Mouse (Mus musculus) thymus, postnatal 0 days (tissue): ENCODE results near the gene Cdca7. TPM values are rescaled to one million over a fixed set of nuclear protein-coding genes. Genes with fewer than 3 reads are reported as not detected.
A peak's percentile ranks its signal among the peaks of the same experiment; 100 is the strongest.

Experiments
- DNase-seq: peaks from one replicate; pipeline ENCODE4 v3.0.0-alpha.2; 2015; ENCODE audit warnings: low spot score
- polyA plus RNA-seq: library from polyadenylated mRNA; unstranded; fragments of >200 nt; fragmentation: Nextera tagmentation; extraction: Ambion mirVana; gene quantifications from 2 replicates; pipeline ENCODE4 v1.2.1, GENCODE M21; 2015

The Cdca7 gene
- polyA plus RNA-seq = 361 and 379 TPM in 2 replicates

DNA sequence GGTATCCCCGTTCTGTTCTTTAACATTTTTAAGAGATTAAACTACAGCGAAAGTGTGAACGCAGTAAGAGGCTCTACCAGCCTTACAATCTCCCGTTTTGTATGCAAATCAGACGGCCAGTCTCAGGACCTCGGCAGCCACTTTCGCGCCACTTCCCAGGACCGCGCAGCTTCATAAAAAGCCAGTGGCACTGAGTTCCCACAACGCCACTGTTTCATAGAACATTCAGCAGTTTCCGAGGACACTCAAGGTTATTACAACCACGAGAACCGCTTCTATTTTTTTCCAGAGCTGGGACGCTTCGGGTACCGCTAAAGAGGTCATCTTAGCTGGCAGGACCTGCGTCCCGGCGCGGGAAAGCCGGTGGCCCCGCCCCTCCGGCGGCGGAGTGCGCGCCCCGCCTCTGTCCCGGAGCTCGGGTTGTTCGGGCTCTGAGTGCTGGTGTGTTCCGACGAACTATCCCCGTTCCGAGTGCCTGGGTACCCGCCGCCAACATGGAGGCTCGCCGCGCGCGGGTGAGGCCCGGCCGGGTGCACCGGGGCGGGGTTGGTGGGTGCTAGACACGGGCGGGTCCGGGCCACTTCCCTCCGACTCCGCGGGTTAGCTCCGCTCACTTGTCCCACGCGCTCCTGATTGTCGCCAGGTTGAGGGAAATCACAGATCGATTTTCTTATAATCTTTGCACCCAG is at the start of gene Cdca7:
Gene Cdca7 (plus strand): TSS at position 363 of the 689 bp plus-strand sequence.
- peak; percentile 81 for DNase-seq

DNA sequence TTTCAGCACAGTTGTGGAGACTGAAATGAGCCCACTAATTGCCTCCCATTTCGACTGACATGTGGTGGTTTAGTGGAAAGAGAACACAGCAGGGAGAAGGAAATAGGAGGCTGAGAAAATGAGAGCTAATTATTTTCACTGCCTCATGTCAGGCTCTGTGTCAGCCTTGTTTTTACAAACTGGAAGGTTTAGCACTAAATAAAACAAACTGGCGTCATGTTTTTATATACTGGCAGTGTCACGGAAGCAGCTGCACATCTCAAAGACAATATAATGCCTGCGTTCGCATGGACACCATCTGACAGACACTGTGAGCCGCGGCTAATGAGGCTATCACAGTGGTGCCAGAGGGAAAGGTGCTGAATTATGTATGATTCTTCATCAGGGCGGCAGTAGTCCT is 49.2 kb upstream of the Cdca7 start:
- DNase-seq = no peak

DNA sequence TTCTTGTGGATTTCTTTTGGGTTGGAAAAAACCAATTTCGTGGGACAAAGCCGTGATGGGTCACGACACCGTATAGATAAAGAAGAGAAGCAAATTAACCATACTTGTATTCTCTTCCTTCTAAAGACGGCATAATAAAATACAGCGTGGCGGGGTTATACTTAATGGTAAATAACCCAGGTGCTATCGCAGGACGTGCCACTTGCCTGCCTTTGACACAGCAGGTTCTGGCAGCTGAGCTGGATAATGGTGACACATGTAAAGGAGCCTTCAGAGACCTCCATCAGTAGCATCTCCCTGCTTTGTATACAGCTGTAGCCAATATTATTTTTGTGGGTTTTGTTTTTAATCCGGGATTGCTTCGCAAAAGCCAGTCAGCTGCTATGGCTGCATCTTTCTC is 48.7 kb upstream of the Cdca7 start:
- DNase-seq = no peak

DNA sequence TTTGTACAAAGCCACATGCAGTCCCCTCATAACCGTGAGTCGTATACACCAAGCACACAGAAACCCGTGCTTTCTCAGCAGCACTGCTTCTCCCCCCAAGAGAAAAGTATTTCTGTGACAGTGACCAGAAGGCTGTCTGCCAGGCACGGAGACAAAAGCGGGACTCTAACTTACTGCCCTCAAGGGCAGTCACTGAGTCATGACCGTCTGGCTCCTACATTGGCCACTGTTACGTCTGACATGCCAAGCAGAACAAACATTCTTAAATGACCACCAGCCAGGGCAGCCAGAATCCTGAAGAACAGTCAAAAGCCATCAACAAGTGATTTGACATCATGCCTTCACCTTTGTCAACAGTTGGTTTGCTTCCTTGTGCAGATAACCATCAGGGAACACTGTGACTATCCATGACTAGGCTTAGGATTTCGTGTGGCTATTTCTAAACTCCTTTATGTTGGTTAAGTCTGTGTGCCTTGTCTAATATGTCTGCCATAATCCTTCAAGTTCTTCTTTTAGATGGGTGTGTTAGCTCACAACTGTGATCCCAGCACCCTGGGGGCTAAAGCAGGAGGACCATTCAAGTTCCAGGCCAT is 36.9 kb upstream of the Cdca7 start:
- no peak for DNase-seq

DNA sequence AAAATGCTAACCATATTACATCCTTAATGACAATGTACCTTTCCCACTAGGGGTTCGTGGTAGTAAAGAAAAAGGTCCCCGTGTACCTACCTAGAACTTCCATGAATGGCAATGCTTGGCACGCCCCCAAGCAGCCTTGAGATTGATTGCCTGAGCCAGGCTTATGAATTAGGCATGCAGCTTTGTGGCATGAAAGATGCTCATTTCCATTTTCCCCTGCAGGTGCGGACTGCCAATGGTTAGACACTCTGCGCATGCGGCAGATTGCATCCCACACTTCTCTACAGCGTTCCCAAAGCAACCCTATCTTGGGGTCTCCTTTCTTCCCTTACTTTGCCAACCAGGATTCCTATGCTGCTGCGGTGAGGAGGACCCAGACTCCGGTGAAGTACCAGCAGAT is 34.9 kb upstream of the Cdca7 start:
- DNase-seq = no peak

DNA sequence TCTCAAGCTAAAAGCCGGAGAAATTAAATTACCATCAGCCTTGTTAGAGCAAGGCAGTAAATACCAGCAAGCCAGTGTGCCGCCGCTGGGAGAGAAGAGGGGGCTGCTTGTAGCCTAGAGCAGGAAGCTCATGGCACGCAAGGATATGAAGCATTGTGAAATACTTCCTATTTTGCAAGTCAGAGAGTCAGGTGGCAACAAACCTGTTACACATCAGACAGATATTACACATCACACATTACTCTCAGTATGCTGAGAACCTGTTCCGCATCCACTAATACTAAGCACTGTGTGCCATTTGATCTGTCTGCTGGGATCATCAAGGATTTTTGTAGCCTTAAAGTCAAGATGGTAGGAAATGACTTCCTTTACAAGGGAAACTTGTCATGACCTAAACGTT is 33.1 kb upstream of the Cdca7 start:
- DNase-seq = no peak

DNA sequence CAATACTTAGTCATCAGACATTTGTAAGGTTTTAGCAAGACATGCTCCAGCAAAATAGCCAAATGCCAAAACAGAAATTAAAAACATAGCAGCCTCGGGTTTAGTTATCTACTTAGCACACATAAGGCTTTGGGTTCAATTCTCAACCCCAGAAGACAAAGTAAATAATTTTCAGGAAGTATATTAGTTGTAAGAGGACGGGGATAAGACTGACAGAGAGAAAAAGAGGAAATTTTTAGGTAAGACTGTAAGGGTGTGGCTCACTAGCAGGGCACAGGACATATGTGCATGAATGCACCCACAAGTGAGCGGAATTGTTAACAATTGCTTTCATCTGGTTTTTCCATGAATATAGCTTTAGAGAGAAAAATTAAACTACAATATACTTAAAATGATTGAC is 32.0 kb upstream of the Cdca7 start:
- DNase-seq = no peak

DNA sequence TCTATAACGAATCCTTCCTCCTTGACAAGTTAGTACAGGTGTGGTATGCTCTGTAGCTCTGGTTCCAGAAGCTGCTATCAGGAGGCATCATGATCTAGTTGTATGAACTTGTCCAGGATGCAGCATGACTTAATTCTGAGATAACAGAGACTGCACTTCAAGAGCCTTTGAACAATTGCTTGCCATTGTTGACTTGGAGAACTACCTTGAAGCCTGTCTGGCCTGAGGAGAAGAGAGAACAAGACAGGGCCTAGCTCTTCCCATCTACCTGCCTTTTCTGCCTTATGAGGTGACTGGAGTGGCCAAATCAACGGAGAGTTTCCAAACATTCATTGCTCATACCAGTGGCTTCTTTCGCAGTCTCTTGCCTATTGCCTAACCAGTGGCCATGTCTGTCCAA is 29.9 kb upstream of the Cdca7 start:
- DNase-seq = no peak

DNA sequence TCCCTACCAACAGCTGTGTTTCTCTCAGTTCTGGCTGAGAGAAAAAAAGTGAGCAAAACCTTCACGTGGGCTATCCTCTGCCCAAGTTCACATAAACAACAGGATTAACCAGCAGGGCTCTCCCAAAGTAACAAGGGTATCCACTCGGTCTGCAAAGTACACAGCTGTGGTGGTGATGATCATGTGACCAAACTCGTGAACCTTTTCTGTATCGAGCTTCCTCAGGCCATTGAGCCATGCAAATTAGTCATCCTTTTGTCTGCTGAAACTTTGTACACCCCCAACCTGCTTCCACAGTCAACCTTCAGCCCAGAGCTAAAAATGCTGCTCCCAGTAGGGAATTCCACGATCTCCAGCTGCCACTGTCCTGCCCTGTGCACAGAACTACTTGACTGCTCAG is 29.3 kb upstream of the Cdca7 start:
- no peak for DNase-seq

DNA sequence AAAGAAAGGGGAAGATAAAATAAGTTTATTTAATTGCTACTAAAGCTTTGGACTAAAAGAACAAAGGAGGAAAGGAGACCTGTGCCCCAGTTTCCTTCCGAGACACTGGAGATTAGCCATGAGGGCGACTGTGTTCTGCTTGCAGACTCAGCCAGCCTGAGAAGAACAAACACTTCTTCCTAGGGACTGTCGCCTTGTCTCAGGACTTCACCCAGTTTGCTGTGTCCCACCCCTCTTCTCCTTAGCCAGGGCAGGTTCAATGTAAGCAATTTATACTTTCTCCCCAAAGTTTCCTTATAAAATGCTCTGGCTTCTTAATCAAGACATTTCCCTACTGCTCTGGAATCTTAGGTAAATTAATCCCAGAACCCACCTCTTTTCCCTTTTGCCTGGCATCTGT is 22.4 kb upstream of the Cdca7 start:
- no peak for DNase-seq

DNA sequence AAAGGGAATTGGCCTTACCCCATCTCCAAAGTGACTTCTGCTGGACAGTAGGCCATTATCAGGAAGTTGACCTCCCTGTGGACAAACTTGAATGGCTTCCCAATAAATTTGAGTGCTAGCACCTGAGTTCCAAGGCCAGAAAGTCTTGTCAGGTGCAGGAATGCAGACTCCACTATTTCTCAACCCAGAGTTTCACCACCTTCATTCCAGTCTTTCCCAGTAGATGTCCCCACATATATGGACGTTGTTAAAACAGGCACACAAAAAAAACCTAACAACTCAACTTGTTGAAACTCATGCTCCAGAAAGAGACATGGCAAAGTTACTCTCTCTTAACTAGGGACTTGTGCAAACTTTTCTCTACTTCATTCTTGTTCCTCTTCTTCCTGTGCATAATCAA is 19.8 kb upstream of the Cdca7 start:
- no peak for DNase-seq

DNA sequence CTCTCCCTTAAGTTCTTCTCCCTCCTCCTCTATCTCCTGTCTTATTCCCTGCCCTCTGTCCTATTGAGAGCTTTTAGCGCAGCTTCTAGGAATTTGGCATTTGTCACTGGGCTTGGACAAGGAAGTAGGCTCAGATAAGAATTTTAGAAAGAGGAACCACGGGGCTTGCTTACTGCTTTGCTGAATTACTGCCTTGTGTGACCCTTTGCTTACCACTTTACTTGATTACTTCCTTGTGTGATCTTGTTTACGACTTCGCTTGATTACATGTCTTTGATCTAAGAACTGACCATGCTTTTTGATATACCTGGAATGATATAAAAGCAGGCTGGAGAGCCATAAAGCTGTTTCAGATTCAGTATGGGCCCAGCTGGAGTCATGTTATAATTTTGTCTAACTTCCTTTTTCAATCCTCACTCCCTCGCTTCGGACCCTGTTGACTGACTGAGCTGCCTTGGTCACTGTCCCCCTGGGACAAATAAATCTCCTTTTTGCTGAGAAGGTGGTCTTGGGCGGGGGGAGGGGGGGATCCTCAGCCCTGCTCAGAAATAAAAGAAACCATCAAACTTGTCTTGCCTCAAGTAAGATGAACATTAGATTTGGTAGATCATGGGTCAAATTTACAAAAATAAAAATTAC is 11.5 kb upstream of the Cdca7 start:
- DNase-seq = no peak

DNA sequence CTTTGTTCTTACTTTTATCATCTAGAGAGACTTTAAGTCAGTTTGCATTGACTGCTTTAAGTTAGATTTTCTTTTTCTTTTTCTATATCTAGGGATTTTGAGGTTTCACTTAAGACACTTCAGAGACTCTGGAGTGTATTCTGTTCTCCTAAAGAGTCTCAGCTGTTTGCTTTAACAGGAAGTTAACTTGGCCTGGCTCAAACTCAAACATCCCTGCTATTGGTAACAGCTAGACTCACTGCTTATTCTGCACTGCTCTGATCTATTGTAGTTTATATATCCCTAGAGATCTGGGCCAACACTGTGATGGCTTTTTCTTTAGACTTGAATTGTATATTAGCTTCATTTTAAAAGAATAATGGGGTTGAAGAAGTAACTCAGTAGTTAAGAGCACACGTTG is 8.4 kb upstream of the Cdca7 start:
- peak; percentile 27 for DNase-seq

DNA sequence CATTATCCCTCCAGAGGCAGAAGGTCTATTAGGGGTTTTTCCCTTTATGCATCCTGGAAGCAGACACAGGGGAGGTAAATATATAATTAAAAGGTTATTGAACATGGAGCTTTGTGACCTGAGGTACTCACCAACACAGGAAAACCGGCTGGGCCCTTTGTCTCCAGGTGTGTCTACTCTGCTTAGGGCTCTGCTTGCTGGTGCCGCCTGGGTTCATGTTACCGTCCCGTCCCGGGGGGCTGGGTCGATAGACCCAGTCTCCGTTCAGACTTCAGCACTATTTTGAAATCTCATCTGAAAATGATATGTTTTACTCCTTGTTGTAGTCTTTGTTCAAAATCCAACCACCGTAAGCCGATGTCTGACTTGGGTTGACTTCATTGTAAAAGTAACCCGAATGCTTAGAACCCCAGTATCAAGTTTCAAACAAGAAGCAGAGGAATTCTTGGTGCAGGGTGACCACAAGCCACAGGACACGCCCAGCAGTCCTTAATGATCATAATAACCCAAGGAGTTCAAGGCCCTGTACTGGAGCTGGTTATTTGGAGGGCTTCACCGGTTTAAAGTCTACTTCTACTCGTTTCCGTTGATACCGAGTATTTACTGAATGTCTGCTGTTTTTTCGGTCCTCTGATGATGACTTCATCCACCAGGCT is 4.4 kb upstream of the Cdca7 start:
- DNase-seq = no peak

DNA sequence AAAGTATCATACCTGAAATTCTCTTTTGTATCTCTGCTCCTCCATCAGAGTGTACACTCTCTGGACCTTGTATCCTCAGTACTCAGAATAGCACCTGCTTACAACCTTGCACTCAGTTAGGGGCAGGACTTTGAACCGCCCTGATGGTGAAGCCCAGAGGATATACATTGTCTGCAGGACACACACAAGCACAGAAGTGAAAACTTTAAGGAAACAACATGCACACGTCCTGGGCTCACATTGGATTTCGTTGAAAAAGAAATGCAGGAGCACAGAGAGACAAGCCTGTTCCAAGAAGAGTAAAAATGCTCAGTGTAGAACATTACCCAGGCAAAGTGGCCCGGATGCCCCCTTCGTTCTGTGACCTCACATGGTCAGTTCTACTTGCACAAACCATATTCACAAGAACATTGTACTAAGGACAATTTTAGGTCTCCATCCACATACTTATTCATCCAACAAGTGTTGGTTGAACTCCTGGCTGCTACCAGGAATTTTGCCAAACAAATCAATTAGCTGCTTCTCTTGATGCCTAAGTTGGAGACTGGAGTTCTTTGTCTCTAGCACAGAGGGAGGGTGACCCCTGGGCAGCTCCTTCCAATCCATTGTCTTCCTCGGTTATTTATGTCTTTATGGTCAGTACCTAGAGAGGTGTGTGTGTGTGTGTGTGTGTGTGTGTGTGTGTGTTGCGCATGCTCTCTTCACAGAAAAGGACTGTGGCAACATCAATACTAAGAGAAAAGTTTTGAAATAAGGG is 1.2 kb upstream of the Cdca7 start:
- no peak for DNase-seq

DNA sequence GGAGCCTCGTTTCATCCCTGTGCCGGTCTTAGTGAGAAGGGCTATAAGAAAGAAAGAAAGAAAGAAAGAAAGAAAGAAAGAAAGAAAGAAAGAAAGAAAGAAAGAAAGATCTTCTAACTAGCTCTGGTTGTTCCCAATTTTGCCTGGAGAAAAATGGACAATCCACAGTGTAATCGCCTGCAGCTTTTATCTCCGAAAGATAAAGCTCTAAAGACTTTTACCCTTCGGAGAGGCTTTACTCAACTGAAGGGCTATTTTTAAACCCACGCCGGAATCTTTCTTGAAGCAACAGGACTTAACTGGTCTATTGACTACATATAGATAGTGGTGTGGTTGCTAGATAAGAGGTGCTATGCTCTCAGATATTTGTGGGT is 549 bp upstream of the Cdca7 start:
- DNase-seq = no peak

DNA sequence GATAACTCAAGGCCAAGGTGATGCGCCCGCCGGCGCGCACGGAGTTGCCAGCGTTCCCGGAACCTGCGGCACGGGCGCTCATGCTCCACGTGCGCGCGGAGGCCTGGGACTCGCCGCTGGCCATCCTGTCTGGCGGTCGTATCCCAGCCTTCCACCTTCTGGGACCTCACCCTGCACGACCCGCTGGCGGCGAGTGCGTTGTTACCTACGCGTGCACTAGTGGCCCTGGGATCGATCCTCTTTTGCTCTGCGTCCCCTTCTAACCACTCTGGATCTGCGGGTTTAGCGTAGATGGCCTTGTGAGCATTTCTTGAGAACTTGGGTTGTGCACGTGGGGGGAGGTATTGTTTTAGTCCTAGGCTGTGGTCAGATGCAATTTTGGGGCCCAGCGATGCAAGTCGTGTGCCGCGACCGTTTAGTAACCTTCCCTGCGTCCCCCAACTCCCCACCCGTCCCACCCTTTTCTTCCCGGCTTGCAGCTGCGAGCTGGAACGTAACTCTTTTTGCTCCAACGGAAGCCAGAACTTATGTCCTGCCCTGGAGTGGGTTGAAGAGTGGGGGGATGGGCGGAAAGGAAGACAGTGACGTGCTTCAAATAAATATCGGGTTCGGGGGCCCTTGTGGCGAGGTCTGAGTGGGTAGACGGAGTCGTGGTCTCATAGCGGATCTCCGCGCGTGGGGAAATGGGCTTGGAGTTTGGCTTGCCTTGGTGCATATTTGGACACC is 690 bp downstream of the Cdca7 start:
- DNase-seq = peak; percentile 70

DNA sequence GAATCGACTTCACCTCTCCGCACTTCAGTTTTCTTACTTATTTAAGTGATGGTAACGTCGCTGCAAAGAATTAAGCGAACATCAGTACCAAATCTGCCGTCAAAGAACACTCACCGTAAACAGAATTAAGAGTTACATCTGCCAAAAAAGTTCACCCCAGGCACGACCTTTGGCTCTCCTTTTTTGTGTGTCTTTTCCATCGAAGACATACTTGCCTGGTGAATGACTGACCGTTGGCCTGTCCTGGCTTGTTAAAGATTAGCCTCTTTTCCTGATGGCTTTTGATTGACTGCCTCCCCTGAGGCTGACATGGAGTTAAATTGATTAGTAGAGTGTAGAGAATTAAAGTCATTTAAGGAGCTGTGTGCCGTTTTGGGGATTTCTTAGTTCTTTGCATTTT is 1.3 kb downstream of the Cdca7 start:
- DNase-seq = no peak

DNA sequence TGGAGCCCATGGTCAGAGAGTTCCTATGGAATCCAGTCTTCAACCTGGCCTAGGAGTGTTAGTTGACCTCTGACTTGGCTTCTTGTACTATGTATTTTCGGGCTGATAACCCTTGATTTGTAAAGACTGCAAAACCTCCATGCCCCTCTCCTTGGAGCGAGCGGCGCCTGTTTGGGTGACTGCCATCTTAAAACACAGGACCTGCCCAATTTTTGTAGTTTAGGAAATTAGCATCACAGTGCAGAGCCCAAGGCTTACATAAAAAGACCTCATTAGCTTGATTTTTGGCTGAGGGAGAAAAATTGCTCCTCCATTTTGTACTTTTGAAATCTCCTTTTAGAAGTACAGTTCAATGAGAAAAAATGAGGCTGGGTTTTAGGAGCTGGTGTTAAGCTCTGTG is 2.2 kb downstream of the Cdca7 start:
- no peak for DNase-seq

DNA sequence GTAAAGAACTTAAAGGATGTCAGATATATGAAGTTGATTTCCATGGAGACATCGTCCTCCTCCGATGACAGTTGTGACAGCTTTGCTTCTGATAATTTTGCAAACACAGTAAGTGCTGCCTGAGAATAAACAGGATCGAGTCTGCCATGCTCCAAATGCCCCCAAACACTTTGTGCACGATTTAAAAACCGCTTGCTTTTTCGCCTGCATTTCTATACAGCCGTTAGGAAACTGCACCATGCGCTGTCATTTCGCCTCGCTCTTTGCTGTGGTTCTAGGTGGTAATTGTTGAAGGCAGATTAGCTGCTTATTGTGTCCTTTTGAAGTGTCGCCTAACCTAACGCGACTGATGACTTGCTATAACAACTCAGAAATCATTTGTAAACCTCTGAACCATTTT is 3.0 kb downstream of the Cdca7 start:
- peak; percentile 47 for DNase-seq

DNA sequence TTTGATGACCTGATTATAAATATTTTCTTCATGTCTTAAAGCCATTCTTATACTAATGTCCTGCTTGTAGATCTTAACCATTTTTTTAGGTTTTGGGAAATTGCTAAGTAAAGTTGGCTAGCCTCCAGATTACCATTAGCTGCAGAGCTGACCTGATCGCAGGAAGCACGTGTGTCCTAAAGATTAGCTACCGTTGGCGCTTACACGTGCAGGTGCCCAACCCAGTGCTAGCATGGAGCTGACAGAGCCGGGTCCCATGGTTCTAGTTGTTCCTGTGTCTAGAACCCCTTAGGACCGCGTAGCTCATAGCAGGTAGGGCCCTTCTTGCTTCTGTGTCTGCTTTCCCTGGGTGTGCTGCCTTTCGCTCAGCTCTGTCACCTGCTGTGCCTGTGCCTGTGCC is 3.9 kb downstream of the Cdca7 start:
- no peak for DNase-seq
